Mouse (Mus musculus) midbrain, embryonic 11.5 days (tissue): ENCODE measurements around the gene Slpi. TPM values are rescaled to one million over a fixed set of nuclear protein-coding genes. Genes with fewer than 3 reads are reported as not detected.

Source experiments
- ATAC-seq: fragments of 200-750 bp; cut with Nextera tagmentation; 2 replicates; pipeline ENCODE4 v1.8.0; 2017; ENCODE audit warnings: moderate TSS enrichment, moderate library complexity; ENCODE audit not compliant: low FRiP score
- DNase-seq: peaks from one replicate; pipeline ENCODE4 v3.0.0; 2015; ENCODE audit warnings: low spot score; ENCODE audit errors: missing footprints
- H3K27ac ChIP-seq: fragments of 300-500 bp; sonication (generic); 2 replicates; pipeline ENCODE4 v1.5.1; 2014; ENCODE audit warnings: low read depth, low read length
- H3K27me3 ChIP-seq: fragments of 300-500 bp; sonication (generic); 2 replicates; pipeline ENCODE4 v1.6.1; 2014; ENCODE audit warnings: mild to moderate bottlenecking, low read length, moderate library complexity, mixed read lengths; ENCODE audit not compliant: control insufficient read depth, insufficient read depth
- H3K36me3 ChIP-seq: fragments of 300-500 bp; sonication (generic); 2 replicates; pipeline ENCODE4 v1.6.1; 2014; ENCODE audit warnings: mild to moderate bottlenecking, low read length, moderate library complexity, mixed read lengths; ENCODE audit not compliant: control insufficient read depth, insufficient read depth
- H3K4me1 ChIP-seq: fragments of 300-500 bp; sonication (generic); 2 replicates; pipeline ENCODE4 v1.6.1; 2014; ENCODE audit warnings: low read length; ENCODE audit not compliant: control insufficient read depth, insufficient read depth
- H3K4me2 ChIP-seq: fragments of 300-500 bp; sonication (generic); 2 replicates; pipeline ENCODE4 v1.6.1; 2014; ENCODE audit warnings: mild to moderate bottlenecking, moderate library complexity
- H3K4me3 ChIP-seq: fragments of 300-500 bp; sonication (generic); 2 replicates; pipeline ENCODE4 v1.5.1; 2014; ENCODE audit warnings: low read depth, low read length
- H3K9ac ChIP-seq: fragments of 300-500 bp; sonication (generic); 2 replicates; pipeline ENCODE4 v1.6.1; 2014; ENCODE audit warnings: low read length
- H3K9me3 ChIP-seq: fragments of 300-500 bp; sonication (generic); 2 replicates; pipeline ENCODE4 v1.6.1; 2016; ENCODE audit warnings: low read length; ENCODE audit not compliant: control insufficient read depth
- WGBS: fragments of 180-500 bp; shearing (Covaris S2); extraction: QIAGEN DNeasy Blood & Tissue Kit; methylation state at CpG from one replicate; pipeline ENCODE4 v1.1.7; 2014; 5-methylcytosine and 5-hydroxymethylcytosine counted together
- polyA plus RNA-seq: library from polyadenylated mRNA; unstranded; fragments of >200 nt; fragmentation: Nextera tagmentation; extraction: Ambion mirVana; gene quantifications from 2 replicates; pipeline ENCODE4 v1.2.1, GENCODE M21; 2014

The Slpi gene
- polyA plus RNA-seq, 1 experiment from 2014 or later: 0.52 TPM

- H3K9ac ChIP-seq: no peak overlapping the region
- 0 out of 2 replicates have a peak, but pooled peaks cover 5% of the 10 kb centered on the region for H3K4me1 ChIP-seq
- 2% methylated on average over 22 of the region's 22 CpGs for WGBS
- no peak overlapping the region for H3K4me3 ChIP-seq
- H3K27ac ChIP-seq: no peak overlapping the region
- DNase-seq (peak; percentile 97), ATAC-seq (peak; percentile 66; the same call in 1 of the 2 replicates)
- H3K4me2 ChIP-seq: no peak overlapping the region
- H3K9me3 ChIP-seq: no peaks in the 10 kb centered on the region
- peaks cover 66% of the 10 kb centered on the region for H3K27me3 ChIP-seq
- no peaks in the 10 kb centered on the region for H3K36me3 ChIP-seq
These were observed 18.8 kb upstream of the Slpi start for GRCm38 (mm10) chr2:164407708-164408107.

- peaks cover 86% of the 10 kb centered on the region for H3K27me3 ChIP-seq
- H3K4me1 ChIP-seq: peaks cover 5% of the 10 kb centered on the region; the same call in 1 of the 2 replicates
- DNase-seq (no peak), ATAC-seq (no peak)
- H3K27ac ChIP-seq: no peak overlapping the region
- no peaks in the 10 kb centered on the region for H3K9me3 ChIP-seq
- H3K9ac ChIP-seq: no peak overlapping the region
- H3K36me3 ChIP-seq: no peaks in the 10 kb centered on the region
- H3K4me2 ChIP-seq: no peak overlapping the region
- 33% methylated on average over 5 of the region's 5 CpGs for WGBS
- no peak overlapping the region for H3K4me3 ChIP-seq
These were observed 16.6 kb upstream of the Slpi start for GRCm38 (mm10) chr2:164405519-164405918.

- H3K4me2 ChIP-seq: peak within 1 kb of the TSS; percentile 33
- peak within 1 kb of the TSS; percentile 14; the same call in 1 of the 2 replicates for H3K9ac ChIP-seq
- H3K4me1 ChIP-seq: peaks cover 5% of the 10 kb centered on the region; the same call in 1 of the 2 replicates
- no peaks in the 10 kb centered on the region for H3K9me3 ChIP-seq
- DNase-seq (no peak), ATAC-seq (no peak)
- peaks cover 91% of the 10 kb centered on the region for H3K27me3 ChIP-seq
- 8% methylated on average over 9 of the region's 9 CpGs for WGBS
- no peak within 1 kb of the TSS for H3K27ac ChIP-seq
- H3K36me3 ChIP-seq: no peaks in the 10 kb centered on the region
- peak within 1 kb of the TSS; percentile 12 for H3K4me3 ChIP-seq
These were observed 16.2 kb upstream of the Slpi start, which contains the start of gene Matn4 for GRCm38 (mm10) chr2:164405060-164405459. TSS of gene Matn4 (minus strand) at chr2:164405160.

GRCm38 (mm10) chr2:164404082-164404990 is 15.4 kb upstream of the Slpi start:
- peaks cover 95% of the 10 kb centered on the region for H3K27me3 ChIP-seq
- whole genome bisulfite sequencing: 2% methylated on average over 45 of the region's 49 CpGs
- peak overlapping the region; percentile 14; the same call in 1 of the 2 replicates for H3K9ac ChIP-seq
- H3K4me2 ChIP-seq: peak overlapping the region; percentile 33
- no peaks in the 10 kb centered on the region for H3K36me3 ChIP-seq
- DNase-seq (peak; percentile 88), ATAC-seq (no peak)
- peak overlapping the region; percentile 12 for H3K4me3 ChIP-seq
- H3K4me1 ChIP-seq: peaks cover 5% of the 10 kb centered on the region; the same call in 1 of the 2 replicates
- H3K27ac ChIP-seq: no peak overlapping the region
- no peaks in the 10 kb centered on the region for H3K9me3 ChIP-seq

GRCm38 (mm10) chr2:164403396-164404081 is 14.6 kb upstream of the Slpi start:
- WGBS: 10% methylated on average over 14 of the region's 14 CpGs
- Histone ChIP-seq H3K9me3 (no peaks in the 10 kb centered on the region), H3K4me3 (no peak overlapping the region), H3K4me2 (no peak overlapping the region), H3K36me3 (no peaks in the 10 kb centered on the region), H3K27ac (no peak overlapping the region), H3K27me3 (peaks cover 90% of the 10 kb centered on the region), H3K9ac (no peak overlapping the region), H3K4me1 (peaks cover 5% of the 10 kb centered on the region; the same call in 1 of the 2 replicates)
- DNase-seq: no peak
- ATAC-seq: no peak; the same call in 1 of the 2 replicates

GRCm38 (mm10) chr2:164402906-164403305 is 14.0 kb upstream of the Slpi start, which contains the start of gene Rbpjl:
TSS of gene Rbpjl (plus strand) at chr2:164403141.
- Histone ChIP-seq H3K9ac (no peak within 1 kb of the TSS), H3K36me3 (no peaks in the 10 kb centered on the region), H3K9me3 (no peaks in the 10 kb centered on the region), H3K4me2 (no peak within 1 kb of the TSS), H3K4me1 (peaks cover 5% of the 10 kb centered on the region; the same call in 1 of the 2 replicates), H3K27me3 (peaks cover 83% of the 10 kb centered on the region), H3K4me3 (no peak within 1 kb of the TSS), H3K27ac (no peak within 1 kb of the TSS)
- DNase-seq (peak; percentile 98), ATAC-seq (peak; percentile 47; the same call in 1 of the 2 replicates)
- 4% methylated on average over 17 of the region's 17 CpGs for WGBS

GRCm38 (mm10) chr2:164396911-164397310 is 8.0 kb upstream of the Slpi start:
- H3K4me2 ChIP-seq: no peak overlapping the region
- H3K27ac ChIP-seq: no peak overlapping the region
- H3K9ac ChIP-seq: no peak overlapping the region
- no peak for DNase-seq
- H3K9me3 ChIP-seq: no peaks in the 10 kb centered on the region
- H3K27me3 ChIP-seq: peaks cover 26% of the 10 kb centered on the region
- no peaks in the 10 kb centered on the region; the same call in 1 of the 2 replicates for H3K4me1 ChIP-seq
- 77% methylated on average over 12 of the region's 12 CpGs for WGBS
- H3K36me3 ChIP-seq: no peaks in the 10 kb centered on the region
- H3K4me3 ChIP-seq: no peak overlapping the region
- ATAC-seq: no peak

- Histone ChIP-seq H3K4me1 (no peaks in the 10 kb centered on the region; the same call in 1 of the 2 replicates), H3K27me3 (peaks cover 18% of the 10 kb centered on the region), H3K36me3 (no peaks in the 10 kb centered on the region), H3K4me2 (no peak overlapping the region), H3K9ac (no peak overlapping the region), H3K4me3 (no peak overlapping the region), H3K27ac (no peak overlapping the region), H3K9me3 (no peaks in the 10 kb centered on the region)
- DNase-seq (no peak), ATAC-seq (no peak)
- WGBS: 90% methylated on average over 7 of the region's 7 CpGs
These were observed 7.2 kb upstream of the Slpi start for GRCm38 (mm10) chr2:164396076-164396475.
